Mouse (Mus musculus): ENCODE measurements around the gene Morc4. TPM values are rescaled to one million over a fixed set of nuclear protein-coding genes. Genes with fewer than 3 reads are reported as not detected.
A peak's percentile ranks its signal among the peaks of the same experiment; 100 is the strongest.

Morc4 gene
- polyA plus RNA-seq, 1 experiment: 9.6 TPM

GRCm38 (mm10) chrX:139774309-139775083 lies 97.0 kb downstream of the Morc4 start:
- Histone ChIP-seq H3K27me3 (ENCODE audit: control insufficient read depth, insufficient read depth, insufficient read length) (no peaks in the 10 kb centered on the region), H3ac (ENCODE audit: control insufficient read depth, insufficient read length) (no peak overlapping the region), H3K4me3 (no peak overlapping the region), H3K36me3 (ENCODE audit: control insufficient read depth, insufficient read depth) (no peaks in the 10 kb centered on the region), H3K4me2 (ENCODE audit: low read depth) (peak overlapping the region; percentile 71), H3K79me2 (ENCODE audit: control insufficient read depth, insufficient read depth) (no peaks in the 10 kb centered on the region)
- TF ChIP-seq CEBPB (IDR thresholded peaks at IDR 0.05; ENCODE audit: insufficient read depth, poor library complexity, severe bottlenecking): no peak
- TF ChIP-seq TCF3 (IDR thresholded peaks at IDR 0.05; ENCODE audit: insufficient read length, low read depth): no peak
- TF ChIP-seq SRF (IDR thresholded peaks at IDR 0.05; ENCODE audit: control insufficient read depth, insufficient read length, low read depth): no peak
- TF ChIP-seq MYOD1 (IDR thresholded peaks at IDR 0.05; ENCODE audit: control insufficient read depth in 1 of 3, insufficient read length in 2 of 3, low read depth in 2 of 3): no peak
- TF ChIP-seq POLR2A (IDR thresholded peaks at IDR 0.05; ENCODE audit: insufficient read length, low read depth): no peak
- no peak for TF ChIP-seq POLR2AphosphoS2 (IDR thresholded peaks at IDR 0.05; ENCODE audit: insufficient read length, low read depth)
- TF ChIP-seq TCF12 (IDR thresholded peaks at IDR 0.05; ENCODE audit: insufficient read depth, poor library complexity, severe bottlenecking): no peak
- TF ChIP-seq MAX (IDR thresholded peaks at IDR 0.05; ENCODE audit: low read depth): no peak
- TF ChIP-seq MYOG (IDR thresholded peaks at IDR 0.05; ENCODE audit: control insufficient read depth in 1 of 3, insufficient read depth in 1 of 3, insufficient read length in 2 of 3, low read depth in 2 of 3): no peak
- no peak for TF ChIP-seq REST (IDR thresholded peaks at IDR 0.05; ENCODE audit: insufficient read depth, insufficient read length)
- TF ChIP-seq E2F4 (IDR thresholded peaks at IDR 0.05; ENCODE audit: insufficient read depth): no peak
- no peak for TF ChIP-seq USF1 (IDR thresholded peaks at IDR 0.05; ENCODE audit: low read depth)

Other genes with a start within 250 kb of the Morc4 start
- 1.8 TPM for gene Tbc1d8b, start 186.7 kb downstream of the Morc4 start, polyA plus RNA-seq (2012; fragmentation: generic; extraction: Trizol)
- gene Gm15013, start 157.2 kb downstream of the Morc4 start, polyA plus RNA-seq (2012; fragmentation: generic; extraction: Trizol): 0.13 TPM
- gene Ripply1, start 89.3 kb downstream of the Morc4 start, polyA plus RNA-seq (2012; fragmentation: generic; extraction: Trizol): 3.1 TPM
- gene Cldn2, start 70.8 kb downstream of the Morc4 start, polyA plus RNA-seq (2012; fragmentation: generic; extraction: Trizol): 1.0 TPM
- gene Rbm41, start 126.9 kb upstream of the Morc4 start, polyA plus RNA-seq (2012; fragmentation: generic; extraction: Trizol): 1.3 TPM
- gene Nup62cl, start 191.0 kb upstream of the Morc4 start, polyA plus RNA-seq (2012; fragmentation: generic; extraction: Trizol): not detected
- gene Pih1h3b, start 191.2 kb upstream of the Morc4 start, polyA plus RNA-seq (2012; fragmentation: generic; extraction: Trizol): not detected